Mouse (Mus musculus): ENCODE results near the gene Nos3. TPM values are rescaled to one million over a fixed set of nuclear protein-coding genes. Genes with fewer than 3 reads are reported as not detected.

Gene Nos3
- total RNA-seq, 2 experiments from 2014 or later: 8.8 to 9.3 TPM

DNA sequence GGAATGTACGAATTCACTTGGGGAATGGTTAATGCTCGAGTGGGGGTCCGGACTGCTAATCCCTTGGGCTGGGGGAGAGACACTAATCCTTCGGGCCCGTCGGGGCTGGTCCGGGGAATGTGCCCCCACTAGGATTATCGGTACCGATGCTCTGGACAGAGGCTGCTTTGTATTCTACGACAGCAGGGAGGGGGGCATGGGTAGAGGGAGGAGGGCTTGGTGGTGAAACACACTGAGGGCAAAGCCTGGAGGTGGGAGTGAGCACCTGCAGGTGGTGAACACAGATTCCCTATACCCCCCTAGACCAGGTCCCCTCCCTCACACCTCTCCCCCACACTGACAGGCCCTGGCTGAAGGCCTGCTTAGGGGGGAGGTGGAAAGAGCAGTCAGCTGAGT is 61.4 kb downstream of the Nos3 start:
- peak overlapping the region; percentile 74 for H3K4me3 ChIP-seq
- H3K27ac ChIP-seq: no peak overlapping the region
- intact Hi-C loops (cut with DNase I): no loop called here
- no peak for TF ChIP-seq CTCF (IDR thresholded peaks at IDR 0.05)
- DNase-seq (ENCODE audit: extremely low spot score in 1 of 2, low spot score in 2 of 2): no peak

DNA sequence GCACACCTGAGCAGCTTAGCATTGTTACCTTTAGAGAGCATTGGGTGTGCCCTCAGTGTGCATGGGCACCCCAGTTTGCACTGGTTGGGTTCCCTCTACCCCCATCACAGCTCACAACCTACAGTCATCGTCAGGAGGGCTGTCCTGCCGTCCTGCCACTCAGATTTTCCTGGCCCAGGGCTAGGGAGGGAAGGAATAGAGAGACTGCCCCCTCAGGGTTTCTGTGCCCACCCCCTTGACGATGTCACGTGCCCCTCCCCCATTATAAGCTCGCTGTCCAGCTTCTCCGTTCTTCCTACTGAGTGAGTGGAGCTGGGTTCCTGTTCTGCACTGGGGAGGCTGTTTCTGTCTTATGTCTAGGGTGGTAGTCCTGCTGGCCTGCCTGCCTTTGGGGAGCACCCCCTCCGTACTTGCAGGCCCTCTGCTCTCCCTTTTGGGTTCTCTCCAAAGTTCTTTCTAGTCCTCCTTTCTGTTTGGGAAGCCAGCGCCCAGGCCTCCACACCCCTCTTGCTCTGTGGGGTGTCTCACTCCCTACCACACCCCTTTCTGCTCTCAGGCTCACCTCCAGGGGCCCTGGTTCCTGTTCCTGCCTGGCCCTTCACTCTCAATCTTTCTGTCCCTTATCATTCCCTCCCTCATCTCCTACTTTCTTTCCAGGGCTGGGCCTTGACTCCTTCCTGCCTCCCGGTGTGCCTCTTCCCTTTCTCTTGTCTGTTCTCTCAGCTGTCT is 62.1 kb downstream of the Nos3 start:
- Histone ChIP-seq H3K27ac (no peak overlapping the region), H3K4me3 (no peak overlapping the region)
- TF ChIP-seq CTCF (IDR thresholded peaks at IDR 0.05): no peak
- intact Hi-C loops (cut with DNase I): no loop called here
- DNase-seq (ENCODE audit: extremely low spot score in 1 of 2, low spot score in 2 of 2): no peak

DNA sequence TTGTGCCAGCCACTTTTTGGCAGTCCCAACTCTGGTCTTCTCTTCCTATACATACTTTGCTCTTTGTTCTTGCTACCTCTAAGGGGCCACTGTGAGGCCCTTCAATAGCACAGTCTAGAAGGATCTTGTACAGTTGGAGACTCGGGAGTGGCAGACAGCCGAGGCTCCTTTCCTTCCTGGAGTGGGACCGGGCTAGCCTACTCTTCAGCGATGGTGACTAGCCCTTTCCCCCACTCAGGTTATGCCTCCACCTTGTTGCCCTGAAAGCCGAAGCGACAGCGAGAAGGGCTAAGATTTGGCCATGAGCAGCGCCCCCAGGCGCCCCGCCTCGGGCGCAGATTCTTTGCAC is 62.6 kb downstream of the Nos3 start:
- no peak for DNase-seq (ENCODE audit: extremely low spot score in 1 of 2, low spot score in 2 of 2)
- TF ChIP-seq CTCF (IDR thresholded peaks at IDR 0.05): no peak
- H3K4me3 ChIP-seq: no peak overlapping the region
- intact Hi-C loops (cut with DNase I): no loop called here
- no peak overlapping the region for H3K27ac ChIP-seq

DNA sequence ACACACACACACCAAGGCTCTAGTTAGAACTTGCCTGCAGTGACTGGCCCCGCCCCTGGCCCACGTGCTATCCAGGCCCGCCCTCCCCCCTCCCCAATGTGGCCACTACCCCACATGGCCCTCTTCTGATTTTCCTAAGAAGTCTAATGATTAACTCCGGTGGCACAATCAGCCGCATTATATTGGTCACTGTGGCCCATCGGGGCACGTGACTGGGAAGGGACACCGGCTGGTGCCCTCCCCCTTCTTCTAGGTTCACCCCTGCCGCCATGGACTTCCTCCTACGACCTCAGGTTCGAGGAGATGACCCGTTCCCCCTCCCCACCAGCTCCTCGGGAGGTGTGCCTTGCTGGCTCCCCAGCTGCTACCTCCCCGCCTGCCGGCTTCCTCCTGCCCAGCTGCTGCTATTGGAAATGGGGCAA is 63.4 kb downstream of the Nos3 start:
- TF ChIP-seq CTCF (IDR thresholded peaks at IDR 0.05): no peak
- Histone ChIP-seq H3K4me3 (peak overlapping the region; percentile 14; the same call in 1 of the 2 replicates), H3K27ac (peak overlapping the region; percentile 48; the same call in 1 of the 2 replicates)
- no peak for DNase-seq (ENCODE audit: extremely low spot score in 1 of 2, low spot score in 2 of 2)
- intact Hi-C loops (cut with DNase I): no loop called here

DNA sequence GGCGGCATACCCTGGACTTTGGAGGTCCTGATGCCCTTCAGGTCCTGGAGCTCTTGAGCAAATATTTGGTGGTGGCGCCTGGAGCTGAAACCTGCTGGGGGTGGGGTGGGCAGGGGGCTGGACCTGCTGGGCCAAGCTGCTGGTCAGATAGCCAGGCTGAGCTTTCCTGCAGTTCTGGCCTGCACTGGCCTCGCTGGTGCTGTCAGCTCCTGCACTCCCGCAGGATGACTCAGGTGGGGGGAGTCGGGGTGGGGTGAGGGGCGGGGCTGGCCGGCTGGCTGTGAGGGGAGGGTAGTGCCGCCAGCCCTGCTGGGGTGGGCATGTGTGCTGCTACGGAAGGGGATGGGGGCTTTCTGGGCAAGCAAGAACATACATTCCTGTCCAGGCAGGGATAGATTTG is 64.0 kb downstream of the Nos3 start:
- no peak for TF ChIP-seq CTCF (IDR thresholded peaks at IDR 0.05)
- no peak overlapping the region for H3K4me3 ChIP-seq
- intact Hi-C loops (cut with DNase I): no loop called here

DNA sequence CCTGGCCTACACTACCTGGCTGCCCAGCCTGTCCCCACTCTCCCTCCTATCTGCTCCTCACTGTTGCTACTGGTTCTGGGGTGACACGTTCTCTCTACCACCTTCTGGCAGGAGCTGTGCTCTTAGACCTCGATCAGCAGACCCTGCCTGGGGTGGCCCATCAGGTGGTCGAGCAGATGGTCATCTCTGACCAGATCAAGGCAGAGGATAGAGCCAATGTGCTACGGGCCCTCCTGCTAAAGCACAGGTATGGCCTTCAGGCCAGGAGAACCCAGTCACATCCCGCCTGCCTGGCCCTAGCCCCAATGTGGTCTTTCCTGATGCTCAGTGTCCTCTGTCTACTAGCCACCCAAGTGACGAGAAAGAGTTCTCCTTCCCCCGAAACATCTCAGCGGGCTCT is 69.4 kb downstream of the Nos3 start:
- no peak overlapping the region for H3K27ac ChIP-seq
- intact Hi-C loops (cut with DNase I): no loop called here
- TF ChIP-seq CTCF (IDR thresholded peaks at IDR 0.05): no peak
- H3K4me3 ChIP-seq: no peak overlapping the region
- no peak for DNase-seq (ENCODE audit: extremely low spot score in 1 of 2, low spot score in 2 of 2)

More for the DNA sequence above, 64.0 kb downstream of the Nos3 start:
- no peak overlapping the region for H3K27ac ChIP-seq
- no peak for DNase-seq (ENCODE audit: extremely low spot score in 1 of 2, low spot score in 2 of 2)

Other genes starting within 250 kb of the Nos3 start
- 10 to 100 TPM; 10.6 to 12.6 TPM for gene Nupl2, start 199.8 kb upstream of the Nos3 start, total RNA-seq (2021)
- gene Kcnh2, start 13.2 kb upstream of the Nos3 start, total RNA-seq (2021): 10 to 100 TPM; 28.6 to 32.8 TPM
- 1 to 10 TPM; 4.0 to 4.2 TPM for gene Atg9b, start 27.3 kb downstream of the Nos3 start, total RNA-seq (2021)
- 10 to 100 TPM; 45.3 to 54.9 TPM for gene Abcb8, start 28.9 kb downstream of the Nos3 start, total RNA-seq (2021)
- gene Asic3, start 48.6 kb downstream of the Nos3 start, total RNA-seq (2021): under 1 TPM in 1 of 2 experiments, not detected in 1; 0.36 TPM
- gene Cdk5, start 58.7 kb downstream of the Nos3 start, total RNA-seq (2021): 100 to 1,000 TPM; 118 to 129 TPM
- gene Slc4a2, start 59.0 kb downstream of the Nos3 start, total RNA-seq (2021): 10 to 100 TPM; 31.0 to 33.8 TPM
- 100 to 1,000 TPM; 128 to 134 TPM for gene Fastk, start 80.5 kb downstream of the Nos3 start, total RNA-seq (2021)
- 10 to 100 TPM; 26.1 to 28.7 TPM for gene Tmub1, start 83.0 kb downstream of the Nos3 start, total RNA-seq (2021)
- 100 to 1,000 TPM; 527 to 560 TPM for gene Agap3, start 87.4 kb downstream of the Nos3 start, total RNA-seq (2021)
- gene Gbx1, start 162.4 kb downstream of the Nos3 start, total RNA-seq (2021): under 1 TPM; 0.09 to 0.56 TPM
- gene Asb10, start 176.2 kb downstream of the Nos3 start, total RNA-seq (2021): not detected
- gene 4931409K22Rik, start 192.0 kb downstream of the Nos3 start, total RNA-seq (2021): under 1 TPM in 1 of 2 experiments, not detected in 1; 0.14 TPM
- gene Abcf2, start 212.7 kb downstream of the Nos3 start, total RNA-seq (2021): 10 to 100 TPM; 82.4 to 89.0 TPM
- 10 to 100 TPM; 72.6 to 78.4 TPM for gene Chpf2, start 221.9 kb downstream of the Nos3 start, total RNA-seq (2021)

Measured in left cerebral cortex, adult 2 months (tissue).